Mouse (Mus musculus) lung, postnatal 0 days (tissue): ENCODE measurements around the gene Col4a3.

ENCODE experiments used
- CTCF ChIP-seq: IDR thresholded peaks from 2 replicates; pipeline ENCODE4 v1.5.1; 2016; ENCODE audit warnings: antibody characterized with exemption, mild to moderate bottlenecking
- EP300 ChIP-seq: IDR thresholded peaks from 2 replicates; pipeline ENCODE4 v1.6.1; 2016; ENCODE audit warnings: antibody characterized with exemption, mild to moderate bottlenecking, control low read depth

DNA sequence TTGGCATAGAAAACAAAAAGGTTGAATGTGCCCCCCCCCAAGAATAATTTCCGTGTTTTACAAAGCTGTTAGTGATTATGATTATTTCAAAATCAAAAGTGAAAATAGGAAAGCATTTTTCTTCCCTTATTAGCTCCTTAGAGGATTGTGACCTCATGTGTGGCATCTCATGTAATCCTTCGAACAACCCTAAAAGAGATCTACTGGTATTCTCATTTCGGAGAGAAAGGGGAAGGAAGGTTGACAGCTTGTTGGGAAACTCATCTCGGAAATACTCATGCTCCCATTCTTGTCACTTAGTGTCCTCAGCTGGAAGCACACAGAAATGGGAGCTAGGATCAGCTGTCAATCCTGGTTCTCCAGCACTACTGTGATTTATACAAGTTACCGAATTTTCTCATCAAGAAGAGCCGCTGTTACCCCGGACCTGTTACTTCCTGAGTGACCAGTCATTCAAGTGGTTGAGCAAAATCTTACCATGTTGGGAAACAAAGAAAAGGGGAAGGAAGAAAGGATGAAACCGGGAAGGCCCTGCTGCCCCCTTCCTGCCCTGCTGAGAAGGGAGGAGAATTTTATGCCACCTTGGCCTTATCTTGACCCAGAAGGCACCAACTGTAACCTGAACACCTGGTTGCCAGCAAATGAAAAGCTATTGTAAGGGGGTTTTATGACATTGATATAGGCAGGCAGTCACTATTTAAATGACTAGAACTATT is 174.9 kb downstream of the Col4a3 start:
- TF ChIP-seq CTCF: no peak
- TF ChIP-seq EP300: no peak
